Mouse (Mus musculus): ENCODE measurements around the gene Olfr686. TPM values are rescaled to one million over a fixed set of nuclear protein-coding genes. Genes with fewer than 3 reads are reported as not detected.

Olfr686 gene
- polyA plus RNA-seq, 1 experiment from 2014 or later: not detected

Other genes with a start within 250 kb of the Olfr686 start
- not detected in 2 replicates for gene Olfr670, start 244.9 kb downstream of the Olfr686 start, polyA plus RNA-seq (2016; fragmentation: Nextera tagmentation; extraction: Ambion mirVana)
- not detected in 2 replicates for gene Olfr671, start 228.4 kb downstream of the Olfr686 start, polyA plus RNA-seq (2016; fragmentation: Nextera tagmentation; extraction: Ambion mirVana)
- not detected in 2 replicates for gene Olfr672, start 205.5 kb downstream of the Olfr686 start, polyA plus RNA-seq (2016; fragmentation: Nextera tagmentation; extraction: Ambion mirVana)
- not detected in 2 replicates for gene Olfr675, start 179.0 kb downstream of the Olfr686 start, polyA plus RNA-seq (2016; fragmentation: Nextera tagmentation; extraction: Ambion mirVana)
- gene Olfr676, start 174.8 kb downstream of the Olfr686 start, polyA plus RNA-seq (2016; fragmentation: Nextera tagmentation; extraction: Ambion mirVana): not detected in 2 replicates
- not detected in 2 replicates for gene Olfr677, start 156.1 kb downstream of the Olfr686 start, polyA plus RNA-seq (2016; fragmentation: Nextera tagmentation; extraction: Ambion mirVana)
- not detected in 2 replicates for gene Olfr678, start 143.0 kb downstream of the Olfr686 start, polyA plus RNA-seq (2016; fragmentation: Nextera tagmentation; extraction: Ambion mirVana)
- gene Olfr679, start 126.3 kb downstream of the Olfr686 start, polyA plus RNA-seq (2016; fragmentation: Nextera tagmentation; extraction: Ambion mirVana): not detected in 2 replicates
- gene Olfr680-ps1, start 114.7 kb downstream of the Olfr686 start, polyA plus RNA-seq (2016; fragmentation: Nextera tagmentation; extraction: Ambion mirVana): not detected in 2 replicates
- gene Olfr681, start 90.6 kb downstream of the Olfr686 start, polyA plus RNA-seq (2016; fragmentation: Nextera tagmentation; extraction: Ambion mirVana): not detected in 2 replicates
- gene Olfr683, start 60.5 kb downstream of the Olfr686 start, polyA plus RNA-seq (2016; fragmentation: Nextera tagmentation; extraction: Ambion mirVana): not detected in 2 replicates
- not detected in 2 replicates for gene Olfr684, start 43.8 kb downstream of the Olfr686 start, polyA plus RNA-seq (2016; fragmentation: Nextera tagmentation; extraction: Ambion mirVana)
- not detected in 2 replicates for gene Olfr685, start 21.5 kb downstream of the Olfr686 start, polyA plus RNA-seq (2016; fragmentation: Nextera tagmentation; extraction: Ambion mirVana)
- not detected in 2 replicates for gene Olfr688, start 80.6 kb upstream of the Olfr686 start, polyA plus RNA-seq (2016; fragmentation: Nextera tagmentation; extraction: Ambion mirVana)
- gene Olfr689, start 103.7 kb upstream of the Olfr686 start, polyA plus RNA-seq (2016; fragmentation: Nextera tagmentation; extraction: Ambion mirVana): not detected in 2 replicates
- not detected in 2 replicates for gene Olfr690, start 126.6 kb upstream of the Olfr686 start, polyA plus RNA-seq (2016; fragmentation: Nextera tagmentation; extraction: Ambion mirVana)
- 0.05 TPM in 1 of 2 replicates, not detected in the other for gene Olfr691, start 134.8 kb upstream of the Olfr686 start, polyA plus RNA-seq (2016; fragmentation: Nextera tagmentation; extraction: Ambion mirVana)
- gene Olfr692, start 160.7 kb upstream of the Olfr686 start, polyA plus RNA-seq (2016; fragmentation: Nextera tagmentation; extraction: Ambion mirVana): not detected in 2 replicates
- gene Gm5901, start 167.6 kb upstream of the Olfr686 start, polyA plus RNA-seq (2016; fragmentation: Nextera tagmentation; extraction: Ambion mirVana): not detected in 2 replicates
- gene Fam160a2, start 192.6 kb upstream of the Olfr686 start, polyA plus RNA-seq (2016; fragmentation: Nextera tagmentation; extraction: Ambion mirVana): 15.9 and 16.9 TPM in 2 replicates
- gene Cnga4, start 197.1 kb upstream of the Olfr686 start, polyA plus RNA-seq (2016; fragmentation: Nextera tagmentation; extraction: Ambion mirVana): not detected in 2 replicates
- not detected in 2 replicates for gene Cckbr, start 218.2 kb upstream of the Olfr686 start, polyA plus RNA-seq (2016; fragmentation: Nextera tagmentation; extraction: Ambion mirVana)